Mouse (Mus musculus): Measurements from ENCODE around the gene Megf11. TPM values are rescaled to one million over a fixed set of nuclear protein-coding genes. Genes with fewer than 3 reads are reported as not detected.

Megf11 gene
- total and polyA plus RNA-seq, 3 experiments: 0.33 to 0.38 TPM; not detected in 1

DNA sequence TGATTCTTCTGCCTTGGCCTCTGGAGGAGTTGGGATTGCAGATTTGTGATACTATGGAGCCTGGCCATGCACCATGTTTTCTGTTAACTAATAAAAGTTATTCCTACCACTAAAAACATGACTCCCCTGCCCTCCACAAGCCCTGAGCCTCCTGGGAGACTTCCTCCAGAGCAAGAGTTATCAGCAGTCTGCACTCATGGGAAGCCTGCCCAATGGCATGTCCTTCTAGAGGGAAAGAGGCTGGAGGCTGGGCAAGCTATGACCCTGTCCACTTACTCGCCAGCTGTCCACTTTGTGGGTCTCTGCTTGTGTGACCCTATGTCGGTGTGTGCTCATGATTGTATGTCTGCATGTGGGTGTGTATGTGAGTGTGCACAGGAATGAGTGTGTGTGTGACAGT lies 21.4 kb downstream of the Megf11 start:
- TF ChIP-seq TAL1 (conservative IDR thresholded peaks at IDR 0.05; ENCODE audit: low read depth, low read length) (no peak), GATA2 (IDR thresholded peaks at IDR 0.05; ENCODE audit: borderline replicate concordance, low read depth, low read length) (no peak), GATA1 (IDR thresholded peaks at IDR 0.05; ENCODE audit: borderline replicate concordance, low read length) (no peak), POLR2AphosphoS5 (IDR thresholded peaks at IDR 0.05; ENCODE audit: insufficient replicate concordance, low read depth, low read length) (no peak), CTCF (IDR thresholded peaks at IDR 0.05; ENCODE audit: low read depth, low read length) (no peak)
- peaks cover 7% of the 10 kb centered on the region for H3K4me1 ChIP-seq (ENCODE audit: insufficient read depth, low read depth, low read length)
- no peak for ATAC-seq (ENCODE audit: extremely low read depth, insufficient number of reproducible peaks, low FRiP score, poor library complexity, severe bottlenecking)
- no peaks in the 10 kb centered on the region for H3K36me3 ChIP-seq (replicated peaks)
- no peaks in the 10 kb centered on the region for H3K9me3 ChIP-seq (replicated peaks)
- H3K27me3 ChIP-seq (ENCODE audit: insufficient read depth, low read length): peaks cover 49% of the 10 kb centered on the region
- no peak for DNase-seq (ENCODE audit: low spot score)
- H3K4me3 ChIP-seq (ENCODE audit: low read depth, low read length): no peak overlapping the region

DNA sequence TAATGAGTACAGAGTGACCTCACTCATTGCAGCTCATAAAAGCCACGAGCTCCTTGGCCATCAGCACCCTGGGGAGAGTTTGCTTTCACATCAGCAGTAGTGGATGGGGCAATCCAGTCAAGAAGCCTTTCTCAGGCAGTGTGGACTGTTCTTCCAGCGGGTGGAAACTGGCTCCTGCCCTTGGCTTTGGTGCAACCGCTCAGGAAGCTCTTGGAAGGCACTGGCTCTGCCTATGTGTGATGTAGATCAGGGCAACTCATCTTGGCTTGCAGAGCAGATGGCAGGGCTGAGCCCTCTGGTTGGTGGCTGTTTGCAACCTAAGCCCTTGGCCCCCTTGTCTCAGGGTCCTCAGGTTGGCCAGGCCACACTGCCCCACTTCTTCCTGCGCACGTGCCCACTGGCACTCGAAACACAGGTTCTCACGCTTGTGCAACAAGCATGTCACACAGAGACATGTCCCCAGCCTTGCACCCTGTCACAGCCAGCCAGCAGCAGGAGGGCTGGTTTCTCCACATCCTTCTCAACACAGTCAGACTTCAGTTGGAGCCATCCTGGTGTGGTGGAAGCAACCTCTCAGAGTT lies 22.1 kb downstream of the Megf11 start:
- Histone ChIP-seq H3K4me1 (ENCODE audit: insufficient read depth, low read depth, low read length) (peaks cover 7% of the 10 kb centered on the region), H3K27me3 (ENCODE audit: insufficient read depth, low read length) (peaks cover 43% of the 10 kb centered on the region), H3K4me3 (ENCODE audit: low read depth, low read length) (no peak overlapping the region), H3K9me3 (replicated peaks) (no peaks in the 10 kb centered on the region), H3K36me3 (replicated peaks) (no peaks in the 10 kb centered on the region)
- DNase-seq (ENCODE audit: low spot score): no peak
- no peak for ATAC-seq (ENCODE audit: extremely low read depth, insufficient number of reproducible peaks, low FRiP score, poor library complexity, severe bottlenecking)
- TF ChIP-seq TAL1 (conservative IDR thresholded peaks at IDR 0.05; ENCODE audit: low read depth, low read length): no peak

DNA sequence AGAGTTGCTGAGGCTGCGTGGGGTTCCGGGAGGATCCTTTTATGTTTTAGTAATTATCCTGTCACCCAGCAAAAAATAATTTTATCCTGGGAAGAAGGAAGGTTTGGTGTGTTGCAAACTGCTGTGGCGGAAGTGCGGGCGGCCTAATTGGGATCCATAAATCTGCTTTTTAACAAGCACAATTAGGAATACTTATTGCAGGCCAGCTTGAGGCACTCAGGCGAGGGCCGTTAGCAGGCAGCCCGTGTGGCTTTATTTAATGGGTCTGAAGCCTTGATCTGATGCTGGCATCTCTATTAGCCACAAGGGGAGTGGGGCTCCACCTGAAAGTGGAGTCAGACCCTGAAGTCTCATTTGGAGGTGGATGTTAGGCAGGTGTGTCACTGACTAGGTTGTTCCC lies 23.4 kb downstream of the Megf11 start:
- Histone ChIP-seq H3K9me3 (replicated peaks) (no peaks in the 10 kb centered on the region), H3K27me3 (ENCODE audit: insufficient read depth, low read length) (peaks cover 31% of the 10 kb centered on the region), H3K4me1 (ENCODE audit: insufficient read depth, low read depth, low read length) (peaks cover 7% of the 10 kb centered on the region), H3K36me3 (replicated peaks) (no peaks in the 10 kb centered on the region), H3K4me3 (ENCODE audit: low read depth, low read length) (no peak overlapping the region)
- ATAC-seq (ENCODE audit: extremely low read depth, insufficient number of reproducible peaks, low FRiP score, poor library complexity, severe bottlenecking) (no peak), DNase-seq (ENCODE audit: low spot score) (no peak)
- TF ChIP-seq TAL1 (conservative IDR thresholded peaks at IDR 0.05; ENCODE audit: low read depth, low read length) (no peak), POLR2AphosphoS5 (IDR thresholded peaks at IDR 0.05; ENCODE audit: insufficient replicate concordance, low read depth, low read length) (no peak), CTCF (IDR thresholded peaks at IDR 0.05; ENCODE audit: low read depth, low read length) (no peak), GATA2 (IDR thresholded peaks at IDR 0.05; ENCODE audit: borderline replicate concordance, low read depth, low read length) (no peak), GATA1 (IDR thresholded peaks at IDR 0.05; ENCODE audit: borderline replicate concordance, low read length) (no peak)

DNA sequence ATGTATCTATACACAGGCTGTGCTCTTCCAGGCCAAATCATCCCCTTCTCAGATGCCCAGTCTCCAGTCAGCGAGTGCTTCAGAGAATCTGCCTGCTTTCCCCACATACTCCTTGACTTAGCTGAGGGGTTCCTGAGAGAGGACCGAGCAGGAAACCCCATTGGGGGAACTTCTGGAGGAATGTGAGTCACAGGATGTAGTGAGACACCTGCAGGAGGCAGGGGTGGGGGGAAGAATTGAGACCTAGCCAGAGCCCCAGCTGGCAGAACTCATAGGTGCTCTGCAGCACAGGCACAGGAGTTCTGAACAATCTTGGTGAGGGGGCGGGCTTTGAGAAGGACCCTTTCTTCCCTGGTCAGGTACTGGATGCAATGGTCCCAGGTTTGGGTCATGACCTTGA lies 35.0 kb downstream of the Megf11 start:
- DNase-seq (ENCODE audit: low spot score) (no peak), ATAC-seq (ENCODE audit: extremely low read depth, insufficient number of reproducible peaks, low FRiP score, poor library complexity, severe bottlenecking) (no peak)
- H3K4me3 ChIP-seq (ENCODE audit: low read depth, low read length): no peak overlapping the region
- peaks cover 52% of the 10 kb centered on the region for H3K27me3 ChIP-seq (ENCODE audit: insufficient read depth, low read length)
- no peaks in the 10 kb centered on the region for H3K9me3 ChIP-seq (replicated peaks)
- no peaks in the 10 kb centered on the region for H3K36me3 ChIP-seq (replicated peaks)
- TF ChIP-seq CTCF (IDR thresholded peaks at IDR 0.05; ENCODE audit: low read depth, low read length) (no peak), POLR2AphosphoS5 (IDR thresholded peaks at IDR 0.05; ENCODE audit: insufficient replicate concordance, low read depth, low read length) (no peak), TAL1 (conservative IDR thresholded peaks at IDR 0.05; ENCODE audit: low read depth, low read length) (no peak), GATA1 (IDR thresholded peaks at IDR 0.05; ENCODE audit: borderline replicate concordance, low read length) (no peak), GATA2 (IDR thresholded peaks at IDR 0.05; ENCODE audit: borderline replicate concordance, low read depth, low read length) (no peak)
- H3K4me1 ChIP-seq (ENCODE audit: insufficient read depth, low read depth, low read length): peaks cover 13% of the 10 kb centered on the region; the same call in 1 of the 2 replicates

DNA sequence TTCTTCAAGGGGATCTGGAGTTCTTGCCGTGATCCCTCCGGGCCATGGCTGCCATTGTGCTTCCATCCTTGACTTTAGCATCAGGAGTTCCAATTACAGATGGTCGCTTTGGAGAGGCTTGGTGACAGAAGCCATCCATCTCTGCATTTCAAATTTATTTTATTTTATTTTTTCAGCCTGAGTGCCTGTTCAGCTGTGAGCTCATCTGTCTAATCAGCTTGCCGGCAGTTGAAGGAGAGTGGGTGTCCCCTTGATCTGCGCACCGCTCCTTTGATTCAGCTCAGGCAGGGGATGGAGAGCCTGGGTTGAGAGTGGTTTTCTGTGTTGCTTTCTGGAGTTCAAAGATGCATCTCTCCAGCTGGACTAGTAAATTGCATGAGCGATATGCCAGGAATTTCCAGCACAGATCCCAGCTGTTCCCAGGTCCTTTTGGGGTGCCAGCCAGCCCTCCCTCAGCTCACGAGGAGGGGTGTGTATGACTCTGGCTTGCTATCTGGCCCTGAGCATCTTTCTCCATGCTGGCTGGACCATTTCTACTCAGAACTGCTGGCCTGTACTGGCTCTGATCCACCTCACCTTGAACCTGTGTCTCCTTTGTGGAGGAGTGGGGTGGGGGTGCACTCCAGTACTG lies 36.7 kb downstream of the Megf11 start:
- DNase-seq (ENCODE audit: low spot score): no peak
- no peaks in the 10 kb centered on the region for H3K9me3 ChIP-seq (replicated peaks)
- TF ChIP-seq TAL1 (conservative IDR thresholded peaks at IDR 0.05; ENCODE audit: low read depth, low read length): no peak
- no peak for TF ChIP-seq GATA1 (IDR thresholded peaks at IDR 0.05; ENCODE audit: borderline replicate concordance, low read length)
- no peak for TF ChIP-seq POLR2AphosphoS5 (IDR thresholded peaks at IDR 0.05; ENCODE audit: insufficient replicate concordance, low read depth, low read length)
- no peak for TF ChIP-seq GATA2 (IDR thresholded peaks at IDR 0.05; ENCODE audit: borderline replicate concordance, low read depth, low read length)
- no peak for TF ChIP-seq CTCF (IDR thresholded peaks at IDR 0.05; ENCODE audit: low read depth, low read length)
- H3K36me3 ChIP-seq (replicated peaks): no peaks in the 10 kb centered on the region
- no peak for ATAC-seq (ENCODE audit: extremely low read depth, insufficient number of reproducible peaks, low FRiP score, poor library complexity, severe bottlenecking)
- H3K4me1 ChIP-seq (ENCODE audit: insufficient read depth, low read depth, low read length): peaks cover 13% of the 10 kb centered on the region; the same call in 1 of the 2 replicates
- H3K27me3 ChIP-seq (ENCODE audit: insufficient read depth, low read length): peaks cover 62% of the 10 kb centered on the region
- no peak overlapping the region for H3K4me3 ChIP-seq (ENCODE audit: low read depth, low read length)

DNA sequence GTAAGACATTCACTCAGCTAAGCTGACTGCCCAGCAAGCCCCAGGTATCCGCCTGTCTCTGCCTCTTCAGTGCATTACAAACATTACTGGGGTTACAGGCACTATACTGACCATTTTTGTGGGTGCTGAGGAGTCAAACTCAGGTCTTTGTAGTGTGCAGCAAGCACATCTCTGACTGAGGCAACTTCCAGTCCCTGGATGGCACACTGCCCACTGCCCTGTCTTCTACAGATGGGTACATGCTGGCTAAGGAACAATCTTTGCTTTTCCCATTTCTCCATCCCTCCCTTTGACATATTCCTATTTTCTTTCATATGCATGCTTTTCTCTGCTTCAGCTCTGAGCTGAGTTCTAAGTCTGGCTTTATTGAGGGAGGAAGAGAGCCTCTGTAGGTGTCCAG lies 38.5 kb downstream of the Megf11 start:
- Histone ChIP-seq H3K36me3 (replicated peaks) (no peaks in the 10 kb centered on the region), H3K9me3 (replicated peaks) (no peaks in the 10 kb centered on the region), H3K4me3 (ENCODE audit: low read depth, low read length) (no peak overlapping the region), H3K4me1 (ENCODE audit: insufficient read depth, low read depth, low read length) (peaks cover 12% of the 10 kb centered on the region; the same call in 1 of the 2 replicates), H3K27me3 (ENCODE audit: insufficient read depth, low read length) (peaks cover 69% of the 10 kb centered on the region)
- TF ChIP-seq GATA1 (IDR thresholded peaks at IDR 0.05; ENCODE audit: borderline replicate concordance, low read length): no peak
- TF ChIP-seq TAL1 (conservative IDR thresholded peaks at IDR 0.05; ENCODE audit: low read depth, low read length): no peak
- no peak for TF ChIP-seq POLR2AphosphoS5 (IDR thresholded peaks at IDR 0.05; ENCODE audit: insufficient replicate concordance, low read depth, low read length)
- TF ChIP-seq CTCF (IDR thresholded peaks at IDR 0.05; ENCODE audit: low read depth, low read length): no peak
- TF ChIP-seq GATA2 (IDR thresholded peaks at IDR 0.05; ENCODE audit: borderline replicate concordance, low read depth, low read length): no peak
- ATAC-seq (ENCODE audit: extremely low read depth, insufficient number of reproducible peaks, low FRiP score, poor library complexity, severe bottlenecking) (no peak), DNase-seq (ENCODE audit: low spot score) (no peak)

Data from G1E (cell line).